Mouse (Mus musculus) stomach, postnatal 0 days (tissue): ENCODE results near the gene Jak1. TPM values are rescaled to one million over a fixed set of nuclear protein-coding genes. Genes with fewer than 3 reads are reported as not detected.
A peak's percentile ranks its signal among the peaks of the same experiment; 100 is the strongest.

Experiments
- ATAC-seq: fragments of 200-750 bp; cut with Nextera tagmentation; 2 replicates; pipeline ENCODE4 v1.8.0; 2017; ENCODE audit not compliant: low FRiP score, low TSS enrichment
- DNase-seq: peaks from one replicate; pipeline ENCODE4 v3.0.0-alpha.2; 2016; ENCODE audit warnings: low spot score
- H3K27ac ChIP-seq: fragments of 300-500 bp; sonication (generic); replicated peaks from 2 replicates; pipeline ENCODE4 v1.5.1; 2014; ENCODE audit warnings: mild to moderate bottlenecking, control low read depth
- H3K27me3 ChIP-seq: fragments of 300-500 bp; sonication (generic); 2 replicates; pipeline ENCODE4 v1.6.1; 2014; ENCODE audit warnings: low read length; ENCODE audit not compliant: control insufficient read depth, insufficient read depth
- H3K36me3 ChIP-seq: fragments of 300-500 bp; sonication (generic); 2 replicates; pipeline ENCODE4 v1.6.1; 2014; ENCODE audit warnings: low read length, mixed read lengths; ENCODE audit not compliant: control insufficient read depth, insufficient read depth
- H3K4me1 ChIP-seq: fragments of 300-500 bp; sonication (generic); replicated peaks from 2 replicates; pipeline ENCODE4 v1.6.1; 2014; ENCODE audit warnings: antibody characterized with exemption; ENCODE audit not compliant: control insufficient read depth, insufficient read depth
- H3K4me2 ChIP-seq: fragments of 300-500 bp; sonication (generic); replicated peaks from 2 replicates; pipeline ENCODE4 v1.6.1; 2014; ENCODE audit warnings: low read depth, mild to moderate bottlenecking, control low read depth, moderate library complexity
- H3K4me3 ChIP-seq: fragments of 300-500 bp; sonication (generic); 2 replicates; pipeline ENCODE4 v1.5.1; 2014; ENCODE audit warnings: low read depth, low read length, control low read depth
- H3K9ac ChIP-seq: fragments of 300-500 bp; sonication (generic); 2 replicates; pipeline ENCODE4 v1.6.1; 2014; ENCODE audit warnings: mild to moderate bottlenecking, low read length, control low read depth, mixed read lengths
- H3K9me3 ChIP-seq: fragments of 300-500 bp; sonication (generic); 2 replicates; pipeline ENCODE4 v1.6.1; 2016; ENCODE audit warnings: low read length; ENCODE audit not compliant: control insufficient read depth
- CTCF ChIP-seq: IDR thresholded peaks from 2 replicates; pipeline ENCODE4 v1.5.1; 2016; ENCODE audit warnings: antibody characterized with exemption, low read depth, mild to moderate bottlenecking, moderate library complexity
- EP300 ChIP-seq: optimal IDR thresholded peaks from 2 replicates; pipeline ENCODE3; 2016; ENCODE audit warnings: antibody characterized with exemption
- WGBS: fragments of 180-500 bp; shearing (Covaris S2); extraction: QIAGEN DNeasy Blood & Tissue Kit; methylation state at CpG from one replicate; pipeline ENCODE4 v1.1.7; 2014; 5-methylcytosine and 5-hydroxymethylcytosine counted together
- polyA plus RNA-seq: library from polyadenylated mRNA; unstranded; fragments of >200 nt; fragmentation: Nextera tagmentation; extraction: Ambion mirVana; gene quantifications from 2 replicates; pipeline ENCODE4 v1.2.1, GENCODE M21; 2015

Jak1 gene
- polyA plus RNA-seq, 1 experiment from 2014 or later = 34.1 TPM

- no peak for DNase-seq
- Histone ChIP-seq H3K4me1 (no peaks in the 10 kb centered on the region), H3K9me3 (no peaks in the 10 kb centered on the region), H3K4me3 (no peak overlapping the region), H3K4me2 (no peak overlapping the region), H3K36me3 (peaks cover 36% of the 10 kb centered on the region), H3K27ac (no peak overlapping the region), H3K27me3 (no peaks in the 10 kb centered on the region), H3K9ac (no peak overlapping the region)
- WGBS = 91% methylated on average over 5 of the region's 5 CpGs
- no peak for ATAC-seq
- TF ChIP-seq EP300 (no peak), CTCF (no peak)
Observed at GRCm38 (mm10) chr4:101157476-101157875, 107.6 kb downstream of the Jak1 start.

GRCm38 (mm10) chr4:101155541-101155940 is 109.5 kb downstream of the Jak1 start:
- ATAC-seq (0 out of 2 replicates have a peak, but pooled peaks have one; percentile 28), DNase-seq (no peak)
- no peak overlapping the region for H3K4me3 ChIP-seq
- H3K27ac ChIP-seq = no peak overlapping the region
- no peak for TF ChIP-seq EP300
- no peak for TF ChIP-seq CTCF
- H3K36me3 ChIP-seq = peaks cover 32% of the 10 kb centered on the region
- no peak overlapping the region for H3K9ac ChIP-seq
- no peaks in the 10 kb centered on the region for H3K4me1 ChIP-seq
- no peaks in the 10 kb centered on the region for H3K27me3 ChIP-seq
- no peaks in the 10 kb centered on the region for H3K9me3 ChIP-seq
- WGBS = 83% methylated on average over 4 of the region's 4 CpGs
- H3K4me2 ChIP-seq = no peak overlapping the region

GRCm38 (mm10) chr4:101146891-101147655 is 118.0 kb downstream of the Jak1 start:
- no peak for TF ChIP-seq EP300
- TF ChIP-seq CTCF = peak; percentile 49; the same call in 1 of the 2 replicates
- no peak overlapping the region for H3K27ac ChIP-seq
- no peak overlapping the region for H3K9ac ChIP-seq
- DNase-seq (no peak), ATAC-seq (0 out of 2 replicates have a peak, but pooled peaks have one; percentile 25)
- H3K36me3 ChIP-seq = peaks cover 7% of the 10 kb centered on the region; the same call in 1 of the 2 replicates
- no peak overlapping the region for H3K4me3 ChIP-seq
- whole genome bisulfite sequencing = 85% methylated on average over 11 of the region's 11 CpGs
- H3K4me1 ChIP-seq = no peaks in the 10 kb centered on the region
- no peaks in the 10 kb centered on the region for H3K27me3 ChIP-seq
- no peaks in the 10 kb centered on the region for H3K9me3 ChIP-seq
- H3K4me2 ChIP-seq = no peak overlapping the region

GRCm38 (mm10) chr4:101146047-101146745 is 118.9 kb downstream of the Jak1 start:
- peak; percentile 61 for DNase-seq
- TF ChIP-seq EP300 (no peak), CTCF (peak; percentile 98)
- Histone ChIP-seq H3K4me3 (no peak overlapping the region), H3K27me3 (no peaks in the 10 kb centered on the region), H3K4me1 (no peaks in the 10 kb centered on the region), H3K9me3 (no peaks in the 10 kb centered on the region), H3K36me3 (peaks cover 10% of the 10 kb centered on the region; the same call in 1 of the 2 replicates), H3K9ac (no peak overlapping the region), H3K4me2 (no peak overlapping the region), H3K27ac (no peak overlapping the region)
- ATAC-seq = no peak; the same call in 1 of the 2 replicates
- WGBS = 34% methylated on average over 9 of the region's 9 CpGs

- Histone ChIP-seq H3K9me3 (no peaks in the 10 kb centered on the region), H3K4me3 (no peak overlapping the region), H3K9ac (no peak overlapping the region), H3K4me2 (no peak overlapping the region), H3K27ac (no peak overlapping the region), H3K36me3 (peaks cover 5% of the 10 kb centered on the region; the same call in 1 of the 2 replicates), H3K27me3 (no peaks in the 10 kb centered on the region), H3K4me1 (no peaks in the 10 kb centered on the region)
- WGBS = 67% methylated on average over 7 of the region's 7 CpGs
- ATAC-seq = no peak
- no peak for DNase-seq
- TF ChIP-seq CTCF = no peak
- no peak for TF ChIP-seq EP300
Observed at GRCm38 (mm10) chr4:101144790-101145189, 120.3 kb downstream of the Jak1 start.
